Mouse (Mus musculus) lung, adult 2 months (tissue): ENCODE results near the gene Tmem141.

Experiments used
- CTCF ChIP-seq: fragments of 200-500 bp; IDR thresholded peaks from 2 replicates; pipeline ENCODE4 v1.5.1; 2011; ENCODE audit warnings: mild to moderate bottlenecking, low read length, control low read depth; ENCODE audit not compliant: insufficient read depth
- POLR2A ChIP-seq: fragments of 200-500 bp; IDR thresholded peaks from 2 replicates; pipeline ENCODE4 v1.6.1; 2011; ENCODE audit warnings: low read depth, mild to moderate bottlenecking, control low read depth, low read length, borderline replicate concordance; ENCODE audit errors: extremely low read depth

GRCm38 (mm10) chr2:25627811-25628210 lies 6.0 kb upstream of the Tmem141 start, which contains the start of gene Fcna:
- TF ChIP-seq CTCF (no peak), POLR2A (no peak)
